Mouse (Mus musculus): ENCODE data around the gene Myo15b. TPM values are rescaled to one million over a fixed set of nuclear protein-coding genes. Genes with fewer than 3 reads are reported as not detected.

Gene Myo15b
- 25.2 and 34.4 TPM in 2 replicates for polyA plus RNA-seq (2012; rRNA removed)

DNA sequence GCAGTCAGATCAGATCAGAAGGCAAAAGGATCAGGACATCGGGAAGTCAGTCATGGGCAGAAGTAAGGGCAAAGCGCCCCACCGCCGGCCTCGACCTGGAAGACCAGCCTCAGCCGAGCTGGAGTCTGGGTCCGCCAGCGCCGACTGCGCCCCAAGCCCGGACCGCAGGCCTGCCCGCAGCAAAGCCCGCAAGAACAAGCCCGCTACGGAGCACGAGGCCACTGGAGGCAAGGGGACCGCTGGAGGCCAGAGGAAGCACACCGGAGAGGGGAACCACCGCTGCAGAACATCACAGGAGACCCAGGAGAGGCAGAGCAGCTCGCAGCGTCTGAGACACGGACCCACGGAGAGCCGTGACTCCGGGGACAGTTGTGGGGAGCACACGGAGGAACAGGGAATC is at the start of gene Myo15b:
TSS of gene Myo15b (plus strand) at position 53 of the 400 bp plus-strand sequence.

DNA sequence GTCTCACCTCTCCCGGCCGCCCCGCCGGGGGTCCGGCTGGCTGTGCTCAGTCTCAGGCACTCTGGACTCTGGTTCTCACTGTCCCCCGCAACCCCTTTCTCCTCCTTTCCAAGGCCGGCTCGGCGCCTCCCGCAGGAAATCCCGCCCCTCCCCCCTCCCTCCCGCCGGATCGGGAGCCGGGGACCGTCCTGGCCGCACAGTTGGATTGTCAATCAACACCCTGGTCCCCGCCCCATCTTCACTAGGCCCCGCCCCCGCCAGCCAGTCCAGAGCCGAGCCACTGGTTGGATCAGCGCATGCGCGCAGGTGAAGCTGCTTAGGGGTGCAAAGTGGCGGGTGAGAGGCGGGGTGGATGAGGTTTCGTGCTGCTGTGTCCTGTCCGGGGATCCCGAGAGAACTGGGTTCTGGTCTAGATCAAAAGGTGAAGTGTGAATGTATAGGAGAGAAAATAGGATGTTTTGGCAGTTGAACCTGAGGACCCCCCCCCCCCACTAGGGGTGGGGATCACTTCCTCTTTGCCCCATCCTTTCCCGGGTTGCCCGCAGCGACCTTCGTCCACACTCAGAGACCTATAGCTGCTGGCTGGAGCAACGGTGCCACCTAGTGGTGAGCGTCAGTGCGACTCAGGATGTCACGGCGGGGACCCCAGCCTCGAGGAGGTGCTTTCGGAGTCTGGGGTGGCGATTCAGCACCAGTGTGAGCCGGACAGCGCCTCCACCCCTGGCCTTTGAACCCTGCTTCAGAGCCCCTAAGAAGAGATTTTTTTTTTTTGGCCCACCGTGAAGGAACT is 44.5 kb upstream of the Myo15b start, which contains the start of gene Caskin2:
TSS of gene Caskin2 (minus strand) at position 133 of the 790 bp plus-strand sequence.

GRCm38 (mm10) chr11:115814605-115815450 is 43.4 kb upstream of the Myo15b start, which contains the start of gene Tsen54:
Gene Tsen54 (plus strand): TSS chr11:115814724.

GRCm38 (mm10) chr11:115823774-115824740 is 34.1 kb upstream of the Myo15b start, which contains the start of gene Llgl2:
Gene Llgl2 (plus strand): TSS chr11:115824049.

GRCm38 (mm10) chr11:115899486-115900266 is 41.5 kb downstream of the Myo15b start, which contains the start of gene Smim5:
Gene Smim5 (plus strand): TSS chr11:115899966.

GRCm38 (mm10) chr11:115911632-115912376 is 53.6 kb downstream of the Myo15b start, which contains the start of gene Smim6:
Gene Smim6 (plus strand): TSS chr11:115912017.

GRCm38 (mm10) chr11:115933108-115933746 is 75.0 kb downstream of the Myo15b start, which contains the start of the genes Sap30bp and Recql5:
Gene Sap30bp (plus strand): TSS chr11:115933282.
Gene Recql5 (minus strand): TSS chr11:115933477.

Other genes starting within 250 kb of the Myo15b start
- 34.3 and 37.0 TPM in 2 replicates for gene Mif4gd, start 245.4 kb upstream of the Myo15b start, polyA plus RNA-seq (2012; rRNA removed)
- 10.9 and 14.6 TPM in 2 replicates for gene Slc25a19, start 230.1 kb upstream of the Myo15b start, polyA plus RNA-seq (2012; rRNA removed)
- gene Grb2, start 149.8 kb upstream of the Myo15b start, polyA plus RNA-seq (2012; rRNA removed): 14.7 and 17.2 TPM in 2 replicates
- gene Tmem94, start 93.0 kb upstream of the Myo15b start, polyA plus RNA-seq (2012; rRNA removed): 43.3 and 44.3 TPM in 2 replicates
- gene Caskin2, start 44.8 kb upstream of the Myo15b start, polyA plus RNA-seq (2012; rRNA removed): 26.5 and 26.7 TPM in 2 replicates
- gene Tsen54, start 43.7 kb upstream of the Myo15b start, polyA plus RNA-seq (2012; rRNA removed): 29.9 and 48.0 TPM in 2 replicates
- gene Llgl2, start 34.4 kb upstream of the Myo15b start, polyA plus RNA-seq (2012; rRNA removed): 187 and 224 TPM in 2 replicates
- 2.9 and 4.1 TPM in 2 replicates for gene Smim5, start 41.6 kb downstream of the Myo15b start, polyA plus RNA-seq (2012; rRNA removed)
- gene Smim6, start 53.6 kb downstream of the Myo15b start, polyA plus RNA-seq (2012; rRNA removed): 24.8 and 28.5 TPM in 2 replicates
- gene Sap30bp, start 74.9 kb downstream of the Myo15b start, polyA plus RNA-seq (2012; rRNA removed): 13.2 and 13.4 TPM in 2 replicates
- 9.7 and 12.0 TPM in 2 replicates for gene Recql5, start 75.1 kb downstream of the Myo15b start, polyA plus RNA-seq (2012; rRNA removed)
- 37.3 and 46.8 TPM in 2 replicates for gene Itgb4, start 116.3 kb downstream of the Myo15b start, polyA plus RNA-seq (2012; rRNA removed)
- gene Galk1, start 154.3 kb downstream of the Myo15b start, polyA plus RNA-seq (2012; rRNA removed): 47.5 and 60.9 TPM in 2 replicates
- 64.3 and 74.4 TPM in 2 replicates for gene H3f3b, start 169.6 kb downstream of the Myo15b start, polyA plus RNA-seq (2012; rRNA removed)
- 11.0 and 11.8 TPM in 2 replicates for gene Unk, start 171.9 kb downstream of the Myo15b start, polyA plus RNA-seq (2012; rRNA removed)
- 8.1 and 8.3 TPM in 2 replicates for gene Unc13d, start 219.6 kb downstream of the Myo15b start, polyA plus RNA-seq (2012; rRNA removed)
- gene Wbp2, start 228.6 kb downstream of the Myo15b start, polyA plus RNA-seq (2012; rRNA removed): 168 and 184 TPM in 2 replicates

Measured in stomach, adult 2 months (tissue).